ENCODE assay signal across 10 mouse cellular contexts in the genomic region with DNA sequence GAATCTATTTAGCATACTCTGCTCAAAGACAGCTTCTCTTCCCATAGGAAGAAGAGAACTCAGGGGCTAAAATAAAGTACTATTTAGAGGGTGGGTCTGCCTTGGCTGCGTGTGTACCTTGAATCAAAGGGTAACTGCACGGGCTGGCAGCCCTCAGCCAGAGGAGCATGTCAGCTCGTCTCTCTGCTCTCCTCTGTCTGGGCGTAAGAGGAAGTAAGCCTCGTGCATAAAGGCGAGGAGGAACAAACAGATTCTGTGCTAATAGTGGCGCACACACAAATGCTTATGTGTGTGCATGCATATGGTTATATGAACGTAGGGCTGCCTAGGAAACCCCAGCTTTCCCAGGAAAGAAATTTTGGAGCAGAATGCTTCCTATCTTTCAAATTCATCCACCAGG. TPM values are rescaled to one million over a fixed set of nuclear protein-coding genes. Genes with fewer than 3 reads are reported as not detected.
DNase-seq lines count a peak whose midpoint lies in the region; ATAC-seq and TF ChIP-seq lines count a peak whose summit lies in the region.
"Had no signal": no experiment of that assay in that cellular context is flagged by ENCODE, and none has a peak within 500 bp of the region (broad histone marks: within the 10 kb centered on the region; RNA-seq: fewer than 3 reads in every experiment).

No protein-coding gene starts in this region.

- no peak overlapping the region for H3K27ac ChIP-seq in heart, embryonic 13.5 days (replicated peaks)
- no peak overlapping the region for H3K27ac ChIP-seq in heart, embryonic 12.5 days (ENCODE audit: poor library complexity, severe bottlenecking)

- no peaks in the 10 kb centered on the region for H3K9me3 ChIP-seq in heart, embryonic 13.5 days
- no peaks in the 10 kb centered on the region for H3K9me3 ChIP-seq in heart, embryonic 12.5 days (replicated peaks)

- no peak overlapping the region for H3K4me3 ChIP-seq in heart, embryonic 13.5 days
- no peak overlapping the region for H3K4me3 ChIP-seq in heart, embryonic 12.5 days
- H3K4me3 ChIP-seq: myocyte had no signal

- H3K36me3 ChIP-seq in heart, embryonic 13.5 days: no peaks in the 10 kb centered on the region
- no peaks in the 10 kb centered on the region for H3K36me3 ChIP-seq in heart, embryonic 12.5 days
- peaks cover 13% of the 10 kb centered on the region for H3K36me3 ChIP-seq in splenic B cell, adult 2 months (ENCODE audit: control insufficient read depth, insufficient read depth, low read length, poor library complexity, severe bottlenecking)

- peak overlapping the region; percentile 33; the same call in 1 of the 2 replicates for H3K9ac ChIP-seq in heart, embryonic 13.5 days
- H3K9ac ChIP-seq in heart, embryonic 12.5 days: no peak overlapping the region

- TF ChIP-seq CTCF in brain, embryonic 14.5 days (IDR thresholded peaks at IDR 0.05; ENCODE audit: borderline replicate concordance, extremely low read depth, insufficient read depth, insufficient read length): no peak

- WGBS in heart, embryonic 13.5 days: 64% methylated on average over 8 of the region's 8 CpGs
- WGBS in heart, embryonic 12.5 days: 66% methylated on average over 8 of the region's 8 CpGs

- H3K4me1 ChIP-seq in heart, embryonic 13.5 days: peaks cover 20% of the 10 kb centered on the region
- H3K4me1 ChIP-seq in heart, embryonic 12.5 days (replicated peaks): peaks cover 16% of the 10 kb centered on the region

- peak; percentile 41 for DNase-seq in right cerebral cortex, adult 18-20 months
- DNase-seq in right cerebral cortex, postnatal 36 days (ENCODE audit: low spot score in 2 of 2): no peak
- DNase-seq in brain, embryonic 14.5 days (ENCODE audit: low read depth): peak; percentile 43
- peak; percentile 43 for DNase-seq in splenic B cell, adult 2 months (ENCODE audit: low read depth, low spot score)
- no peak for DNase-seq in embryo, embryonic 10 days (ENCODE audit: low spot score)
- DNase-seq: adrenal gland, postnatal 25 days; heart, postnatal 36 days had no signal

- no peak overlapping the region for H3K4me2 ChIP-seq in heart, embryonic 13.5 days
- no peak overlapping the region for H3K4me2 ChIP-seq in heart, embryonic 12.5 days

- H3K27me3 ChIP-seq in heart, embryonic 13.5 days (replicated peaks): peaks cover 9% of the 10 kb centered on the region
- peaks cover 8% of the 10 kb centered on the region; the same call in 1 of the 2 replicates for H3K27me3 ChIP-seq in heart, embryonic 12.5 days (replicated peaks)
- H3K27me3 ChIP-seq in splenic B cell, adult 2 months (ENCODE audit: control insufficient read depth, insufficient read depth, low read length, poor library complexity, severe bottlenecking): no peaks in the 10 kb centered on the region

- no peak for TF ChIP-seq POLR2A in brain, embryonic 14.5 days (IDR thresholded peaks at IDR 0.05; ENCODE audit: borderline replicate concordance, extremely low read depth, insufficient read depth, insufficient read length, poor library complexity, severe bottlenecking)

- no peak for ATAC-seq in heart, embryonic 13.5 days (ENCODE audit: extremely low read depth, insufficient number of reproducible peaks, low FRiP score, low TSS enrichment)
- ATAC-seq in heart, embryonic 12.5 days (ENCODE audit: insufficient number of reproducible peaks, low FRiP score): no peak

RNA-seq across cellular contexts. Expression of a gene that starts 28.8 kb away (rescaled TPM):
- polyA plus RNA-seq in heart, embryonic 13.5 days (2015; fragmentation: Nextera tagmentation; extraction: Ambion mirVana): 5.1 and 7.0 TPM in 2 replicates
- 7.1 and 7.3 TPM in 2 replicates for polyA plus RNA-seq in heart, embryonic 12.5 days (2016; fragmentation: Nextera tagmentation; extraction: Ambion mirVana)
- polyA plus RNA-seq in brain, embryonic 14.5 days (2012; rRNA removed): 2.6 and 3.3 TPM in 2 replicates

RNA-seq across cellular contexts. Expression of a gene that starts 29.1 kb away (rescaled TPM):
- 0.29 and 0.61 TPM in 2 replicates for polyA plus RNA-seq in heart, embryonic 13.5 days (2015; fragmentation: Nextera tagmentation; extraction: Ambion mirVana)
- 0.91 and 1.3 TPM in 2 replicates for polyA plus RNA-seq in heart, embryonic 12.5 days (2016; fragmentation: Nextera tagmentation; extraction: Ambion mirVana)
- polyA plus RNA-seq in brain, embryonic 14.5 days (2012; rRNA removed): 55.7 and 78.6 TPM in 2 replicates

RNA-seq across cellular contexts. Expression of a gene that starts 35.0 kb away (rescaled TPM):
- polyA plus RNA-seq in heart, embryonic 13.5 days (2015; fragmentation: Nextera tagmentation; extraction: Ambion mirVana): 17.2 and 18.7 TPM in 2 replicates
- 15.6 and 16.4 TPM in 2 replicates for polyA plus RNA-seq in heart, embryonic 12.5 days (2016; fragmentation: Nextera tagmentation; extraction: Ambion mirVana)
- 8.7 and 9.2 TPM in 2 replicates for polyA plus RNA-seq in brain, embryonic 14.5 days (2012; rRNA removed)

Comparison
In these comparisons a context has a peak if more than half of its experiments do, and no peak if none do; other contexts are left out.
1. DNase-seq: peak in right cerebral cortex, adult 18-20 months (single experiment), brain, embryonic 14.5 days (single experiment) and splenic B cell, adult 2 months (single experiment); none in right cerebral cortex, postnatal 36 days (0 of 2) and embryo, embryonic 10 days (single experiment).
2. RNA of a gene that starts 29.1 kb away (polyA plus RNA-seq): 55.7 to 78.6 TPM in brain, embryonic 14.5 days; 0.91 to 1.3 TPM in heart, embryonic 12.5 days and 0.29 to 0.61 TPM in heart, embryonic 13.5 days; every median in the first group is over 10 times any median in the second.